Mouse (Mus musculus) spleen, adult 2 months (tissue): ENCODE data around the gene Olfr320.

ENCODE experiments used
- CTCF ChIP-seq: fragments of 200-500 bp; IDR thresholded peaks from 2 replicates; pipeline ENCODE4 v1.5.1; 2011; ENCODE audit warnings: mild to moderate bottlenecking, inconsistent platforms; ENCODE audit not compliant: insufficient read depth, insufficient read length, insufficient replicate concordance; ENCODE audit errors: extremely low read depth
- POLR2A ChIP-seq: fragments of 200-500 bp; IDR thresholded peaks from 2 replicates; pipeline ENCODE4 v1.6.1; 2011; ENCODE audit warnings: low read depth, low read length, inconsistent platforms

- TF ChIP-seq CTCF (no peak), POLR2A (no peak)
These were observed 38.8 kb downstream of the Olfr320 start for GRCm38 (mm10) chr11:58719701-58720100.
